Mouse (Mus musculus) liver, embryonic 14.5 days (tissue): ENCODE measurements around the gene Ddn. TPM values are rescaled to one million over a fixed set of nuclear protein-coding genes. Genes with fewer than 3 reads are reported as not detected.

Experiments
- ATAC-seq: fragments of 200-750 bp; cut with Nextera tagmentation; 2 replicates; pipeline ENCODE4 v1.8.0; 2017; ENCODE audit warnings: moderate number of reproducible peaks, mild to moderate bottlenecking, moderate library complexity; ENCODE audit not compliant: insufficient read depth
- DNase-seq, 3 experiments: peaks; one replicate each; pipeline ENCODE4 v3.0.0-alpha.2; 2012 to 2013; ENCODE audit warnings: low read depth in 3 of 3, low spot score in 3 of 3
- H3K27ac ChIP-seq: fragments of 300-500 bp; sonication (generic); 2 replicates; pipeline ENCODE4 v1.5.1; 2014; ENCODE audit warnings: moderate library complexity, mild to moderate bottlenecking, control low read depth, inconsistent platforms
- H3K27me3 ChIP-seq: fragments of 300-500 bp; sonication (generic); 2 replicates; pipeline ENCODE4 v1.6.1; 2014; ENCODE audit warnings: mild to moderate bottlenecking, low read length, moderate library complexity; ENCODE audit not compliant: control insufficient read depth, insufficient read depth
- H3K36me3 ChIP-seq: fragments of 300-500 bp; sonication (generic); replicated peaks from 2 replicates; pipeline ENCODE4 v1.6.1; 2014; ENCODE audit warnings: low read depth; ENCODE audit not compliant: control insufficient read depth, insufficient read depth
- H3K4me1 ChIP-seq, 2 experiments: fragments of 200-500 bp in 1 of 2; fragments of 300-500 bp in 1 of 2; sonication (generic) in 1 of 2; replicated peaks; 2 replicates each; pipeline ENCODE4 v1.6.1; 2012 to 2014; ENCODE audit warnings: antibody characterized with exemption in 1 of 2, inconsistent platforms in 1 of 2, low read length in 1 of 2; ENCODE audit not compliant: control insufficient read depth in 2 of 2, insufficient read depth in 2 of 2
- H3K4me2 ChIP-seq: fragments of 300-500 bp; sonication (generic); 2 replicates; pipeline ENCODE4 v1.6.1; 2014; ENCODE audit warnings: low read depth, mild to moderate bottlenecking, control low read depth, moderate library complexity
- H3K4me3 ChIP-seq, 2 experiments: fragments of 200-500 bp in 1 of 2; fragments of 300-500 bp in 1 of 2; sonication (generic) in 1 of 2; 2 replicates each; pipeline ENCODE4 v1.5.1; 2012 to 2014; ENCODE audit warnings: low read depth in 2 of 2, low read length in 2 of 2, mild to moderate bottlenecking in 2 of 2, control low read depth in 1 of 2, inconsistent platforms in 1 of 2, moderate library complexity in 1 of 2; ENCODE audit not compliant: insufficient read depth in 1 of 2
- H3K9ac ChIP-seq: fragments of 300-500 bp; sonication (generic); replicated peaks from 2 replicates; pipeline ENCODE4 v1.6.1; 2014; ENCODE audit warnings: mild to moderate bottlenecking, control low read depth, moderate library complexity
- H3K9me3 ChIP-seq: fragments of 300-500 bp; sonication (generic); 2 replicates; pipeline ENCODE4 v1.6.1; 2016; ENCODE audit warnings: low read length, mixed read lengths; ENCODE audit not compliant: control insufficient read depth
- CTCF ChIP-seq: IDR thresholded peaks from 2 replicates; pipeline ENCODE4 v1.5.1; 2016; ENCODE audit warnings: antibody characterized with exemption, low read depth, control low read depth
- EP300 ChIP-seq: IDR thresholded peaks from 2 replicates; pipeline ENCODE4 v1.6.1; 2016; ENCODE audit warnings: antibody characterized with exemption, low read depth
- WGBS: fragments of 180-500 bp; shearing (Covaris S2); extraction: QIAGEN DNeasy Blood & Tissue Kit; methylation state at CpG from one replicate; pipeline ENCODE4 v1.1.7; 2014; ENCODE audit not compliant: insufficient replicate concordance; 5-methylcytosine and 5-hydroxymethylcytosine counted together
- polyA plus RNA-seq, 2 experiments: library from polyadenylated mRNA; depleted of rRNA in 1 of 2; stranded (reverse) in 1 of 2; unstranded in 1 of 2; fragments of >200 nt; fragmentation: Nextera tagmentation in 1 of 2; extraction: Ambion mirVana in 1 of 2; gene quantifications; 2 replicates each; pipeline versions ENCODE4 v1.2.1 to v1.2.3; 2012 to 2014

The Ddn gene
- polyA plus RNA-seq, 2 experiments = 0.03 TPM; not detected in 1

GRCm38 (mm10) chr15:98778191-98778770, 31.0 kb downstream of the Ddn start:
- peaks cover 88% of the 10 kb centered on the region for H3K27me3 ChIP-seq
- H3K4me3 ChIP-seq = no peak overlapping the region
- 1% methylated on average over 25 of the region's 25 CpGs for WGBS
- H3K4me2 ChIP-seq = no peak overlapping the region
- no peak for TF ChIP-seq EP300
- TF ChIP-seq CTCF = no peak
- ATAC-seq (no peak), DNase-seq (no peak)
- no peak overlapping the region for H3K27ac ChIP-seq
- H3K4me1 ChIP-seq = no peaks in the 10 kb centered on the region
- no peaks in the 10 kb centered on the region for H3K9me3 ChIP-seq
- H3K9ac ChIP-seq = no peak overlapping the region
- H3K36me3 ChIP-seq = no peaks in the 10 kb centered on the region

- Histone ChIP-seq H3K27ac (no peak within 1 kb of the TSS), H3K4me2 (no peak within 1 kb of the TSS), H3K36me3 (no peaks in the 10 kb centered on the region), H3K27me3 (peaks cover 91% of the 10 kb centered on the region), H3K4me3 (no peak within 1 kb of the TSS), H3K9me3 (no peaks in the 10 kb centered on the region), H3K4me1 (no peaks in the 10 kb centered on the region; a peak in 1 of 4 replicates), H3K9ac (no peak within 1 kb of the TSS)
- WGBS = under 1% methylated on average over 29 of the region's 33 CpGs
- DNase-seq = no peak
- ATAC-seq = no peak
- TF ChIP-seq CTCF = no peak
These were observed 31.5 kb downstream of the Ddn start, which contains the start of gene Wnt10b for GRCm38 (mm10) chr15:98777762-98778161. TSS of gene Wnt10b (minus strand) at chr15:98778150.

DNA sequence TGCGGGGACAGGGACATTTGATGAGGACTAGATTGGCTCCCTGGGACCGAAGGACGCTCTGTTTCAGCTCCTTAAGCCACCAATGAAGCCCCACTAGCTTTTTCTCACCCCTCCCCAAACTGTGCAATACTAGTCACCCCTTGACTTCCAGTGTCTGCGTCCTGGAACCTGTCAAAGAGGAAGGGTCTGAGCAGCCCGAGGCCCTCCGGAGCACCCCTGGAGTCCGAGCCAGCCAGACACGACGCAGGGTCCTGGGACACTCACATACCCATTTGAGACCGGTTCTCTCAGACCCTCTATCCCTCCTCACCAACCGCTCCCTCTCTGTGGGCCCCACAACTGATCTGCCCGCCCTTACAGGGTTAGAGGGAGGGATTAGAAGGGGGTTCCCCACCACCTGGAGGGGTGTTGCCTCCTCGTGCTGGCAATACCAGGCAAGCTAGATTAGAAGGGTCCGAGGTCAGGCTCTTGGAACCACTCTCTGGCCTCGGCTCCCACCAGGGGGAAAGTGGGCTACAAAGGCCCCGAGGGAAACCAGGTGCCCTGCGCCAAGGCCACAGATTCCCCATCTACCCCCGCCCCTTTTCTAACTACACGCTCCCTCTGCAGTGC, 32.2 kb downstream of the Ddn start:
- H3K4me3 ChIP-seq = no peak overlapping the region
- H3K4me1 ChIP-seq = peaks cover 0 to 2% of the 10 kb centered on the region in 2 experiments; a peak in 2 of 4 replicates
- H3K9me3 ChIP-seq = no peaks in the 10 kb centered on the region
- ATAC-seq (no peak), DNase-seq (no peak)
- H3K9ac ChIP-seq = no peak overlapping the region
- TF ChIP-seq EP300 = no peak
- no peak for TF ChIP-seq CTCF
- no peaks in the 10 kb centered on the region for H3K36me3 ChIP-seq
- 3% methylated on average over 19 of the region's 19 CpGs for WGBS
- H3K27me3 ChIP-seq = peaks cover 98% of the 10 kb centered on the region
- no peak overlapping the region for H3K27ac ChIP-seq
- H3K4me2 ChIP-seq = no peak overlapping the region

DNA sequence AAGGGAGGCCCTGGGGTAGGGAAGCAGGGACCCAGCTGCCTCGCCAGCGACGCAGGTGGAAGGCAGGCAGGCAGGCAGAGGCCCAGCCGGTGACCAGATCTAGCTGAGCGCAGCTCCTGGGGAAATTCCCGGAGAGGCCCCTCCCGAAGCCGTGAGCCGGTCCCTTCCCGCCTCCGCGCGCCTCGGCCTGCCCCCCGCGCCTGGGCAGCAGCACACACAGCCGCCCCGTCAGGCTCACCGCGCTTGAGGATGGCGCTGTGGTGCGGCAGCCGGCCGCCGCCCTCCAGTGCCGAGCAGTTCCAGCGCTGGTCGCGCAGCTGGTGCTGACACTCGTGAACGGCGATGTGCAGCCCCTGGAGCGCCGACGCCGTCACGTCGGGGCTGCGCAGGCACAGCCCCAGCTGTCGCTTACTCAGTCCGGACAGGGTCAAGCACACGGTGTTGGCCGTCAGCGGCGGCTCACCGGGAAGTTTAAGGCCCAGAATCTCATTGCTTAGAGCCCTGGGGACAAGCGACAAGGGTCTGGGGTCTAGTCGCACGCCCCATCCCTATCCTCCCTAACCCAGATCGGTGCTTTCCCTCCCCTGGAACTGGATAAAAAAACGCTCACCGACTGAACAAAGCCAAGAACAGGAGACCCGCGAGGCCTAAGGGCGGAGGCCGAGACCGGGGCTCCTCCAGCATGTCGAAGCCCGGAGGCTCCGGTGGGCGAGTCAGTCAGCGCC, 32.8 kb downstream of the Ddn start:
- TF ChIP-seq EP300 = no peak
- no peak for TF ChIP-seq CTCF
- Histone ChIP-seq H3K36me3 (no peaks in the 10 kb centered on the region), H3K4me2 (peak overlapping the region; percentile 4; the same call in 1 of the 2 replicates), H3K9me3 (no peaks in the 10 kb centered on the region), H3K9ac (no peak overlapping the region), H3K27me3 (peaks cover 96% of the 10 kb centered on the region), H3K4me1 (peaks cover 0 to 2% of the 10 kb centered on the region in 2 experiments; a peak in 2 of 4 replicates), H3K4me3 (no peak overlapping the region; a peak in 1 of 4 replicates), H3K27ac (no peak overlapping the region)
- WGBS = 2% methylated on average over 62 of the region's 62 CpGs
- ATAC-seq = no peak
- no peak for DNase-seq

GRCm38 (mm10) chr15:98775533-98775932, 33.8 kb downstream of the Ddn start:
- no peak for ATAC-seq
- no peak overlapping the region for H3K27ac ChIP-seq
- no peak overlapping the region for H3K4me2 ChIP-seq
- no peak for DNase-seq
- H3K36me3 ChIP-seq = no peaks in the 10 kb centered on the region
- no peak overlapping the region for H3K9ac ChIP-seq
- WGBS = 5% methylated on average over 5 of the region's 5 CpGs
- peaks cover 91% of the 10 kb centered on the region for H3K27me3 ChIP-seq
- H3K4me1 ChIP-seq = peaks cover 0 to 2% of the 10 kb centered on the region in 2 experiments; a peak in 2 of 4 replicates
- H3K4me3 ChIP-seq = no peak overlapping the region
- H3K9me3 ChIP-seq = no peaks in the 10 kb centered on the region
- TF ChIP-seq EP300 (no peak), CTCF (no peak)
